Mouse (Mus musculus): ENCODE data around the gene Olfr1085. TPM values are rescaled to one million over a fixed set of nuclear protein-coding genes. Genes with fewer than 3 reads are reported as not detected.
"Not testable (repeated sequence)": the region's sequence is repeated elsewhere in the genome, so short reads cannot be mapped to it uniquely, and the experiment has no call there.

The Olfr1085 gene
- polyA plus RNA-seq (2012; rRNA removed) (not detected in 2 replicates), polyA plus RNA-seq (2014; fragmentation: Nextera tagmentation; extraction: Ambion mirVana) (not detected in 2 replicates)

DNA sequence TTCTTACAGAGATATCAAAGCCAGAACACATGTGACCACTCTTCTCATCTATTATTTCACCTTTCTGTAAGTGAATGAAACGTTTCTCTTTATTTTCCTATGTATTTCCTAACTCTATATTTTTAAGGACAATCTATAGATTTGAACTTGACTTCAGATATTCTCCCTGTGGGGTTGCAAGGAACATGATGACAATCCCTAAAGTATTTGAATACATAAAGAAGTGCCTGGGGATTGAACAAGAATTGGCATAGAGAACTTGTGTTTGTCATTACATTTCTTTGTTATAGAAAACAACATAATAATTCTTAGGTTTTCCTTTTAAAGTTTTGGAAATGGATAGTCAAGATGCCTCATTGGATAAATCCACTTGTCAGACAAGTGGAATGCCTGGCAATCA, at the start of gene Olfr1085:
Gene Olfr1085 (minus strand): TSS at position 101 of the 400 bp plus-strand sequence.
- WGBS (ENCODE audit: insufficient replicate concordance), result 5% methylated on average over 1 of the region's 1 CpGs
- ATAC-seq (ENCODE audit: insufficient read depth) (no peak), DNase-seq (ENCODE audit: low read depth in 3 of 3, low spot score in 3 of 3) (no peak)
- TF ChIP-seq EP300 (IDR thresholded peaks at IDR 0.05; ENCODE audit: low read depth), result no peak
- TF ChIP-seq CTCF (IDR thresholded peaks at IDR 0.05; ENCODE audit: low read depth), result no peak
- no peaks in the 10 kb centered on the region for H3K4me1 ChIP-seq (replicated peaks; ENCODE audit: control insufficient read depth in 2 of 2, insufficient read depth in 2 of 2, low read length in 1 of 2)
- H3K4me2 ChIP-seq (ENCODE audit: low read depth), result no peak within 1 kb of the TSS
- H3K27me3 ChIP-seq (ENCODE audit: control insufficient read depth, insufficient read depth, low read length), result no peaks in the 10 kb centered on the region
- no peak within 1 kb of the TSS for H3K9ac ChIP-seq (replicated peaks)
- no peaks in the 10 kb centered on the region for H3K36me3 ChIP-seq (replicated peaks; ENCODE audit: control insufficient read depth, insufficient read depth, low read depth)
- no peaks in the 10 kb centered on the region for H3K9me3 ChIP-seq (ENCODE audit: control insufficient read depth, low read length)
- H3K27ac ChIP-seq, result no peak within 1 kb of the TSS
- no peak within 1 kb of the TSS for H3K4me3 ChIP-seq (ENCODE audit: insufficient read depth in 1 of 2, low read depth in 2 of 2, low read length in 2 of 2)

DNA sequence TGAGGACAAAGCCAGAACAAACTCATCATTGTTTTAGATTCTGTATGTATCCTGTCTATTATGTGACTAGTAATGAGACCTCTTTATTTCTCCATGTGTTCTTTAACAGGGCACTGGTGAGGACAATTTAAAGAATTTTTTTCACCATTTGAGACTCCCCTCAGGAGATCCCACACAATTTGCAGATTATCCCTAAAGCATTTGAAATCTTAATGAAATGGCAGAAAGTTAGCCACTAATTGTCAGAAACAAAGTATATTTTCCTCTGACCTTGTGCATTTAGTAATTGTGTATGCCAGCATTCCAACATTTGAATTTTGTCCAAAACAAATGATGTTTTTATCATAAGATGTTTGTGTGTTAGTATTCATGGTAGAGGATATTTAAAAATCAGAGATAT, 36.5 kb upstream of the Olfr1085 start, which contains the start of gene Olfr1087:
Gene Olfr1087 (minus strand): TSS at position 101 of the 400 bp plus-strand sequence.
- Histone ChIP-seq H3K4me1 (replicated peaks; ENCODE audit: control insufficient read depth in 2 of 2, insufficient read depth in 2 of 2, low read length in 1 of 2) (no peaks in the 10 kb centered on the region), H3K4me3 (ENCODE audit: insufficient read depth in 1 of 2, low read depth in 2 of 2, low read length in 2 of 2) (no peak within 1 kb of the TSS), H3K27me3 (ENCODE audit: control insufficient read depth, insufficient read depth, low read length) (no peaks in the 10 kb centered on the region), H3K9ac (replicated peaks) (no peak within 1 kb of the TSS), H3K27ac (no peak within 1 kb of the TSS), H3K4me2 (ENCODE audit: low read depth) (no peak within 1 kb of the TSS), H3K9me3 (ENCODE audit: control insufficient read depth, low read length) (no peaks in the 10 kb centered on the region), H3K36me3 (replicated peaks; ENCODE audit: control insufficient read depth, insufficient read depth, low read depth) (no peaks in the 10 kb centered on the region)
- DNase-seq (ENCODE audit: low read depth in 3 of 3, low spot score in 3 of 3), result no peak
- no peak for TF ChIP-seq EP300 (IDR thresholded peaks at IDR 0.05; ENCODE audit: low read depth)
- TF ChIP-seq CTCF (IDR thresholded peaks at IDR 0.05; ENCODE audit: low read depth), result no peak
- ATAC-seq (ENCODE audit: insufficient read depth), result no peak

DNA sequence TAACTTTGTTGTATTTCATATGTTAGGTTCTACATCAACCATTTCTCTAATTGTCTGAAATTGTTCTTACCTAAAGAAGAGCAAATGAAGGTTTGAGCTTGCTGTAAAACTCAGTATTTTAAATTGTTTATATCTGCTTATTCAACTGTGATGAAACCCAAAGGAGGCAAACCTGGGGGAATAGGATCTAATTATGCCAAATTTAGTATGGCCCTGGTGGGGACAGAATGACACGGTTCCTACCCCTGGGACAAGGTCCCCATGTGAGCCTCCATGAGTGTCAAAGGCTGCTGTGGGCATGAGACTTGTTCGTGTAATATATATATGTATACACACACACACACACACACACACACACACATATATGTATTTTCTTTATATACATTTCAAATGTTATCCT, 18.2 kb upstream of the Olfr1085 start, which contains the start of gene Olfr1086:
Gene Olfr1086 (minus strand): TSS at position 101 of the 400 bp plus-strand sequence.
- no peak for ATAC-seq (ENCODE audit: insufficient read depth)
- no peaks in the 10 kb centered on the region for H3K36me3 ChIP-seq (replicated peaks; ENCODE audit: control insufficient read depth, insufficient read depth, low read depth)
- no peak within 1 kb of the TSS for H3K4me2 ChIP-seq (ENCODE audit: low read depth)
- no peak within 1 kb of the TSS for H3K27ac ChIP-seq
- H3K4me3 ChIP-seq (ENCODE audit: insufficient read depth in 1 of 2, low read depth in 2 of 2, low read length in 2 of 2), result no peak within 1 kb of the TSS
- no peaks in the 10 kb centered on the region for H3K27me3 ChIP-seq (ENCODE audit: control insufficient read depth, insufficient read depth, low read length)
- no peaks in the 10 kb centered on the region for H3K9me3 ChIP-seq (ENCODE audit: control insufficient read depth, low read length)
- no peaks in the 10 kb centered on the region for H3K4me1 ChIP-seq (replicated peaks; ENCODE audit: control insufficient read depth in 2 of 2, insufficient read depth in 2 of 2, low read length in 1 of 2)
- no peak for DNase-seq (ENCODE audit: low read depth in 3 of 3, low spot score in 3 of 3)
- H3K9ac ChIP-seq (replicated peaks), result no peak within 1 kb of the TSS
- no peak for TF ChIP-seq CTCF (IDR thresholded peaks at IDR 0.05; ENCODE audit: low read depth)
- no peak for TF ChIP-seq EP300 (IDR thresholded peaks at IDR 0.05; ENCODE audit: low read depth)
- WGBS (ENCODE audit: insufficient replicate concordance), result 48% methylated on average over 2 of the region's 2 CpGs

DNA sequence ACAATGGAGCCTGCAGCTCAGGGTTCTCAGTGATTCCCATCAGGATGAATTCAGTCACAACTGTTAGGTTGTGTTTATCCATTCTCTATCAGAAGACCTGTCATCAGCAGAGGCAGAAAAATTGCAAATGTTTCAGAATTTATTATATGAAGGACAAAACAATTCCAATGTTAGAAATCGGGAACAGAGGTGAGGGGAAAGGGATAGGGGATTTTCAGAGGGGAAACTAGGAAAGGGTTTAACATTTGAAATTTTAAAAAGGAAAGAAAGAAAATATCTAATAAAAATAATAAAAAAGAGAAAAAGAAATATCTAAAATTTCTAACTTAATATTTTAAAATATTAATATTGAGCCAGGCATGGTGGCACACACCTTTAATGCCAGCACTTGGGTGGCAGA, 22.2 kb downstream of the Olfr1085 start, which contains the start of gene Olfr1084:
Gene Olfr1084 (minus strand): TSS at position 101 of the 400 bp plus-strand sequence.
- H3K27me3 ChIP-seq (ENCODE audit: control insufficient read depth, insufficient read depth, low read length); H3K4me3 ChIP-seq (ENCODE audit: insufficient read depth in 1 of 2, low read depth in 2 of 2, low read length in 2 of 2); ATAC-seq (ENCODE audit: insufficient read depth); H3K9me3 ChIP-seq (ENCODE audit: control insufficient read depth, low read length); H3K36me3 ChIP-seq (replicated peaks; ENCODE audit: control insufficient read depth, insufficient read depth, low read depth); DNase-seq (ENCODE audit: low read depth in 3 of 3, low spot score in 3 of 3); H3K27ac ChIP-seq; H3K9ac ChIP-seq (replicated peaks); H3K4me2 ChIP-seq (ENCODE audit: low read depth); H3K4me1 ChIP-seq (replicated peaks; ENCODE audit: control insufficient read depth in 2 of 2, insufficient read depth in 2 of 2, low read length in 1 of 2): not testable (repeated sequence)
- WGBS (ENCODE audit: insufficient replicate concordance), result 55% methylated on average over 1 of the region's 1 CpGs

Other genes starting within 250 kb of the Olfr1085 start
- not detected in 2 replicates for gene Olfr1061, start 248.0 kb downstream of the Olfr1085 start, polyA plus RNA-seq (2012; rRNA removed)
- gene Olfr1061, start 248.0 kb downstream of the Olfr1085 start, polyA plus RNA-seq (2014; fragmentation: Nextera tagmentation; extraction: Ambion mirVana), result not detected in 2 replicates
- gene Olfr1062, start 235.3 kb downstream of the Olfr1085 start, polyA plus RNA-seq (2012; rRNA removed), result not detected in 2 replicates
- gene Olfr1062, start 235.3 kb downstream of the Olfr1085 start, polyA plus RNA-seq (2014; fragmentation: Nextera tagmentation; extraction: Ambion mirVana), result not detected in 2 replicates
- gene Olfr1065, start 211.4 kb downstream of the Olfr1085 start, polyA plus RNA-seq (2012; rRNA removed), result not detected in 2 replicates
- not detected in 2 replicates for gene Olfr1065, start 211.4 kb downstream of the Olfr1085 start, polyA plus RNA-seq (2014; fragmentation: Nextera tagmentation; extraction: Ambion mirVana)
- not detected in 2 replicates for gene Olfr1066, start 205.8 kb downstream of the Olfr1085 start, polyA plus RNA-seq (2012; rRNA removed)
- not detected in 2 replicates for gene Olfr1066, start 205.8 kb downstream of the Olfr1085 start, polyA plus RNA-seq (2014; fragmentation: Nextera tagmentation; extraction: Ambion mirVana)
- not detected in 2 replicates for gene Olfr228, start 174.6 kb downstream of the Olfr1085 start, polyA plus RNA-seq (2012; rRNA removed)
- gene Olfr228, start 174.6 kb downstream of the Olfr1085 start, polyA plus RNA-seq (2014; fragmentation: Nextera tagmentation; extraction: Ambion mirVana), result not detected in 2 replicates
- gene Olfr1076, start 153.6 kb downstream of the Olfr1085 start, polyA plus RNA-seq (2012; rRNA removed), result not detected in 2 replicates
- gene Olfr1076, start 153.6 kb downstream of the Olfr1085 start, polyA plus RNA-seq (2014; fragmentation: Nextera tagmentation; extraction: Ambion mirVana), result not detected in 2 replicates
- not detected in 2 replicates for gene Olfr1079, start 119.5 kb downstream of the Olfr1085 start, polyA plus RNA-seq (2012; rRNA removed)
- gene Olfr1079, start 119.5 kb downstream of the Olfr1085 start, polyA plus RNA-seq (2014; fragmentation: Nextera tagmentation; extraction: Ambion mirVana), result not detected in 2 replicates
- not detected in 2 replicates for gene Olfr1080, start 103.8 kb downstream of the Olfr1085 start, polyA plus RNA-seq (2012; rRNA removed)
- gene Olfr1080, start 103.8 kb downstream of the Olfr1085 start, polyA plus RNA-seq (2014; fragmentation: Nextera tagmentation; extraction: Ambion mirVana), result not detected in 2 replicates
- gene Olfr1082, start 63.1 kb downstream of the Olfr1085 start, polyA plus RNA-seq (2012; rRNA removed), result not detected in 2 replicates
- gene Olfr1082, start 63.1 kb downstream of the Olfr1085 start, polyA plus RNA-seq (2014; fragmentation: Nextera tagmentation; extraction: Ambion mirVana), result not detected in 2 replicates
- not detected in 2 replicates for gene Olfr1084, start 22.3 kb downstream of the Olfr1085 start, polyA plus RNA-seq (2012; rRNA removed)
- not detected in 2 replicates for gene Olfr1084, start 22.3 kb downstream of the Olfr1085 start, polyA plus RNA-seq (2014; fragmentation: Nextera tagmentation; extraction: Ambion mirVana)
- gene Olfr1086, start 18.1 kb upstream of the Olfr1085 start, polyA plus RNA-seq (2012; rRNA removed), result not detected in 2 replicates
- not detected in 2 replicates for gene Olfr1086, start 18.1 kb upstream of the Olfr1085 start, polyA plus RNA-seq (2014; fragmentation: Nextera tagmentation; extraction: Ambion mirVana)
- not detected in 2 replicates for gene Olfr1087, start 36.4 kb upstream of the Olfr1085 start, polyA plus RNA-seq (2012; rRNA removed)
- not detected in 2 replicates for gene Olfr1087, start 36.4 kb upstream of the Olfr1085 start, polyA plus RNA-seq (2014; fragmentation: Nextera tagmentation; extraction: Ambion mirVana)
- not detected in 2 replicates for gene Olfr1089, start 71.7 kb upstream of the Olfr1085 start, polyA plus RNA-seq (2012; rRNA removed)
- not detected in 2 replicates for gene Olfr1089, start 71.7 kb upstream of the Olfr1085 start, polyA plus RNA-seq (2014; fragmentation: Nextera tagmentation; extraction: Ambion mirVana)
- not detected in 2 replicates for gene Olfr1090, start 97.0 kb upstream of the Olfr1085 start, polyA plus RNA-seq (2012; rRNA removed)
- not detected in 2 replicates for gene Olfr1090, start 97.0 kb upstream of the Olfr1085 start, polyA plus RNA-seq (2014; fragmentation: Nextera tagmentation; extraction: Ambion mirVana)
- not detected in 2 replicates for gene Olfr1093, start 120.5 kb upstream of the Olfr1085 start, polyA plus RNA-seq (2012; rRNA removed)
- not detected in 2 replicates for gene Olfr1093, start 120.5 kb upstream of the Olfr1085 start, polyA plus RNA-seq (2014; fragmentation: Nextera tagmentation; extraction: Ambion mirVana)
- gene Olfr141, start 148.0 kb upstream of the Olfr1085 start, polyA plus RNA-seq (2012; rRNA removed), result not detected in 2 replicates
- not detected in 2 replicates for gene Olfr141, start 148.0 kb upstream of the Olfr1085 start, polyA plus RNA-seq (2014; fragmentation: Nextera tagmentation; extraction: Ambion mirVana)
- not detected in 2 replicates for gene Olfr1094, start 162.6 kb upstream of the Olfr1085 start, polyA plus RNA-seq (2012; rRNA removed)
- not detected in 2 replicates for gene Olfr1094, start 162.6 kb upstream of the Olfr1085 start, polyA plus RNA-seq (2014; fragmentation: Nextera tagmentation; extraction: Ambion mirVana)
- gene Olfr1095, start 189.7 kb upstream of the Olfr1085 start, polyA plus RNA-seq (2012; rRNA removed), result not detected in 2 replicates
- not detected in 2 replicates for gene Olfr1095, start 189.7 kb upstream of the Olfr1085 start, polyA plus RNA-seq (2014; fragmentation: Nextera tagmentation; extraction: Ambion mirVana)
- gene Gm13723, start 212.8 kb upstream of the Olfr1085 start, polyA plus RNA-seq (2012; rRNA removed), result not detected in 2 replicates
- not detected in 2 replicates for gene Gm13723, start 212.8 kb upstream of the Olfr1085 start, polyA plus RNA-seq (2014; fragmentation: Nextera tagmentation; extraction: Ambion mirVana)
- not detected in 2 replicates for gene Olfr1097, start 230.2 kb upstream of the Olfr1085 start, polyA plus RNA-seq (2012; rRNA removed)
- not detected in 2 replicates for gene Olfr1097, start 230.2 kb upstream of the Olfr1085 start, polyA plus RNA-seq (2014; fragmentation: Nextera tagmentation; extraction: Ambion mirVana)

Measured in liver, embryonic 14.5 days (tissue).